Comparison of ENCODE assay signal across 9 mouse cellular contexts in the genomic region with DNA sequence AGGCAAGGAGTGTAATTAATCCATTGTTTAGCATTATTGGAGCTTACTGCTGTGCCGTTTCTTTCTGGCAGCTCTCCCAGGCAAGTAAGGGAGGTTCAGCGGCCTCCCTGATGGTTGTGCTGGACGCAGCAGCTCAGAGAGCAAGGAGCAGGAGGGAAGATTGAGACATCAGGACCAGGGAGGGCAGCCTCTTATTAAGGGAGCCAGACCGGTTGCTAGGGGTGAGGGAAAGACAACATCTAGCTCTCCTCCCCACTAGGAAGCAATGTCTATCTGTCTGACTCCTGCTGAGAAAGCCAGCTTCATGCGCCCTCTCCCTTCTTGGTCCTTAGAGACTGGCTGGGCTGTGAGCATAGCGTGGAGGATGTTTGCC.
A peak's percentile ranks its signal among the peaks of the same experiment; 100 is the strongest.
DNase-seq lines count a peak whose midpoint lies in the region; ATAC-seq lines count a peak whose summit lies in the region.
"Had no signal": no experiment of that assay in that cellular context is flagged by ENCODE, and none has a peak within 500 bp of the region (broad histone marks: within the 10 kb centered on the region; RNA-seq: fewer than 3 reads in every experiment).

No protein-coding gene starts in this region.

- no peak overlapping the region for H3K4me3 ChIP-seq in kidney, embryonic 14.5 days (ENCODE audit: low read length)
- H3K4me3 ChIP-seq in heart, embryonic 12.5 days = peak overlapping the region; percentile 32
- H3K4me3 ChIP-seq in midbrain, embryonic 16.5 days (ENCODE audit: low read depth, low read length) = no peak overlapping the region
- H3K4me3 ChIP-seq: erythroblast, embryonic 14.5 days had no signal

- H3K36me3 ChIP-seq in kidney, embryonic 14.5 days (ENCODE audit: control insufficient read depth, insufficient read depth, low read length) = no peaks in the 10 kb centered on the region
- H3K36me3 ChIP-seq in heart, embryonic 12.5 days = no peaks in the 10 kb centered on the region
- no peaks in the 10 kb centered on the region for H3K36me3 ChIP-seq in midbrain, embryonic 16.5 days (ENCODE audit: control insufficient read depth, insufficient read depth, low read length)

- ATAC-seq in kidney, embryonic 14.5 days (ENCODE audit: low FRiP score, low TSS enrichment) = peak; percentile 72
- no peak for ATAC-seq in heart, embryonic 12.5 days (ENCODE audit: insufficient number of reproducible peaks, low FRiP score)
- peak; percentile 75 for ATAC-seq in midbrain, embryonic 16.5 days
- ATAC-seq in megakaryocyte progenitor cell, adult 5-6 weeks (replicated peaks; ENCODE audit: poor library complexity) = no peak

- DNase-seq in kidney, adult 8-10 months = no peak
- DNase-seq in cerebellum, adult 9-11 months = peak; percentile 4
- DNase-seq in kidney, postnatal 14 days = peak; percentile 17
- DNase-seq in urinary bladder, postnatal 36 days (ENCODE audit: low spot score in 2 of 2) = no peak

- H3K4me2 ChIP-seq in kidney, embryonic 14.5 days (replicated peaks; ENCODE audit: low read depth, low read length) = peak overlapping the region; percentile 42
- H3K4me2 ChIP-seq in heart, embryonic 12.5 days = peak overlapping the region; percentile 70
- H3K4me2 ChIP-seq in midbrain, embryonic 16.5 days (ENCODE audit: low read length) = peak overlapping the region; percentile 54

- 43% methylated on average over 6 of the region's 6 CpGs for WGBS in kidney, embryonic 14.5 days
- 25% methylated on average over 6 of the region's 6 CpGs for WGBS in heart, embryonic 12.5 days
- 16% methylated on average over 6 of the region's 6 CpGs for WGBS in midbrain, embryonic 16.5 days

- H3K27ac ChIP-seq in kidney, embryonic 14.5 days (ENCODE audit: low read depth, low read length) = peak overlapping the region; percentile 37; the same call in 1 of the 2 replicates
- H3K27ac ChIP-seq in heart, embryonic 12.5 days (ENCODE audit: poor library complexity, severe bottlenecking) = 0 out of 2 replicates have a peak overlapping the region, but pooled peaks have one; percentile 68
- H3K27ac ChIP-seq in midbrain, embryonic 16.5 days (ENCODE audit: low read length) = peak overlapping the region; percentile 85

- H3K4me1 ChIP-seq in kidney, embryonic 14.5 days (ENCODE audit: control insufficient read depth, insufficient read depth, low read length) = peaks cover 4% of the 10 kb centered on the region; the same call in 1 of the 2 replicates
- peaks cover 13% of the 10 kb centered on the region; the same call in 1 of the 2 replicates for H3K4me1 ChIP-seq in heart, embryonic 12.5 days (replicated peaks)
- H3K4me1 ChIP-seq in midbrain, embryonic 16.5 days (ENCODE audit: control insufficient read depth, insufficient read depth, low read length) = peaks cover 5% of the 10 kb centered on the region; the same call in 1 of the 2 replicates

- H3K9me3 ChIP-seq in kidney, embryonic 14.5 days (ENCODE audit: control insufficient read depth, low read length) = no peaks in the 10 kb centered on the region
- no peaks in the 10 kb centered on the region for H3K9me3 ChIP-seq in heart, embryonic 12.5 days (replicated peaks)
- H3K9me3 ChIP-seq in midbrain, embryonic 16.5 days (replicated peaks; ENCODE audit: control insufficient read depth, low read length, poor library complexity, severe bottlenecking) = no peaks in the 10 kb centered on the region

- H3K27me3 ChIP-seq in kidney, embryonic 14.5 days (ENCODE audit: control insufficient read depth, insufficient read depth, low read length) = no peaks in the 10 kb centered on the region
- peaks cover 9% of the 10 kb centered on the region; the same call in 1 of the 2 replicates for H3K27me3 ChIP-seq in heart, embryonic 12.5 days (replicated peaks)
- no peaks in the 10 kb centered on the region for H3K27me3 ChIP-seq in midbrain, embryonic 16.5 days (ENCODE audit: control insufficient read depth, insufficient read depth, low read depth, low read length)

- 0 out of 2 replicates have a peak overlapping the region, but pooled peaks have one; percentile 31 for H3K9ac ChIP-seq in kidney, embryonic 14.5 days (ENCODE audit: low read depth, low read length)
- peak overlapping the region; percentile 67 for H3K9ac ChIP-seq in heart, embryonic 12.5 days
- peak overlapping the region; percentile 30; the same call in 1 of the 2 replicates for H3K9ac ChIP-seq in midbrain, embryonic 16.5 days (ENCODE audit: low read depth, low read length)

Comparison
In these comparisons a context has a peak if more than half of its experiments do, and no peak if none do; other contexts are left out.
1. DNase-seq: peak in cerebellum, adult 9-11 months (single experiment) and kidney, postnatal 14 days (single experiment); none in kidney, adult 8-10 months (0 of 2) and urinary bladder, postnatal 36 days (0 of 2).
2. ATAC-seq: peak in kidney, embryonic 14.5 days (single experiment) and midbrain, embryonic 16.5 days (single experiment); none in heart, embryonic 12.5 days (single experiment) and megakaryocyte progenitor cell, adult 5-6 weeks (single experiment).
3. Peak in every context shown above with its lines, with median percentiles within 50 percentile points of each other: H3K27ac ChIP-seq, H3K4me2 ChIP-seq and H3K9ac ChIP-seq.